Mouse (Mus musculus) 3134 (cell line): Measurements from ENCODE around the gene Pdzd11.

Experiments used
- DNase-seq: peaks from one replicate; pipeline ENCODE4 v3.0.0-alpha.2; 2011; ENCODE audit warnings: low spot score; ENCODE audit not compliant: insufficient read length; ENCODE audit errors: extremely low read depth

Pdzd11 gene

DNA sequence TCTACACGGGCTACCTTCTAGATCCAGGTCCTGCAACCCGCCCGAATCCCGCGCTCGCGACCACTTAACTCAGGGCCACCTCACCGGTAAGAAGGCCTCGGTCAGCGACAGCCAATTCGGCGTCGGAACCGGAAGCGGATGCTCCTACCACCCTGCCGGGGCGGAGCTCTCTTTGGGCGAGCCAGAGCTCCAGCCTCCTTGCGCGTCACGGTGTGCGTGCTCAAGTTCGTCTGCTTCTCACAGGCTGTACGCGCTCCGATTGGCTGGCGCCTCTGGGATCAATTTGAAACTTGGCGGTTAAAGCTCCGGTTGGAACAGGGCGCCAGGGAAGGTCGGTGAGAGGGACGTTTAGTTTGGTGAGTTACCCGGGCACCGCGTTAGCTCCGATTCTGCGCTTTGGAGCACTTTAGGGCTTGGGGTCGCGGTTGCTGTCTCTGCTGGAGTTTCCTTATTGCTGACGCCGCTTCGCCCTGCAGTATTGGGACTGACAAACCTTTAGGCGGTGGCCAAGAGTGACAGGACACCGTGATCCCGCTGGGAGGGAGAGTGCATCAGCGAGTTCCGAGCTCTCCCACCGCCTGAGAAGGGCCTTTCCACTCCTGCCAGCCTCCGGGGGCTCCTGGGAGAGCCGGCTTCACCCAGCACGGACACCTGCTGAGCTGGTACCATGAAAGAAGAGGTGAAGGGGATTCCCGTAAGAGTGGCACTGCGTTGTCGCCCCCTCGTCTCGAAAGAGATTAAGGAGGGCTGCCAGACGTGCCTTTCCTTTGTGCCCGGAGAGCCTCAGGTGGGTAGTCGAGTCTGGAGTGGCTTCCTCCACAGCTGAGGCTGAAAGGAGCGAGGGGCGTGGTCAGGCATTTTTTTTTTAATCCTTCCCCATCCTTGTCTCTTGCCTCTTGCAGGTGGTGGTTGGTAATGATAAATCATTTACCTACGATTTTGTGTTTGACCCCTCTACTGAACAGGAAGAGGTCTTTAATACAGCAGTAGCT is at the start of gene Pdzd11:
Gene Pdzd11 (minus strand): TSS at position 767 of the 992 bp plus-strand sequence.
- peak; percentile 97 for DNase-seq

DNA sequence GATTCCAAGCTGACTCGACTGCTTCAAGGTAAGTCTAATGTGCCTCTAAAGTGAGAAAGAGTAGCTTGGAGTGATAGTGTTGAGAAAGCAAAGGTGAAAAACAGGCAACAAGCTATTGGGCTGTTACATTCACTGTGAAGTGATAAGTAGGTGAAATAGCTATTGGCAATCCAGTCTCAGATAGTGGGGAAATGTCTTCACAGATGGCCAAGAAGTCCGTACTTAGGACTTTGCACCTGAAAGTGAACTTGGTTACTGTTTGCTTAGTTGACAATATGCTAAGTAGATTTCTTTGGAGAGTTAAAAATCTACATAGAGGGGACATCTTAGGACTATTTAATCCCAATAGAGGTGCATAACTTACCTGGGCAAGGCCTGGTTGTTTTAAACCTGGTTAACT is 38.5 kb upstream of the Pdzd11 start:
- no peak for DNase-seq

DNA sequence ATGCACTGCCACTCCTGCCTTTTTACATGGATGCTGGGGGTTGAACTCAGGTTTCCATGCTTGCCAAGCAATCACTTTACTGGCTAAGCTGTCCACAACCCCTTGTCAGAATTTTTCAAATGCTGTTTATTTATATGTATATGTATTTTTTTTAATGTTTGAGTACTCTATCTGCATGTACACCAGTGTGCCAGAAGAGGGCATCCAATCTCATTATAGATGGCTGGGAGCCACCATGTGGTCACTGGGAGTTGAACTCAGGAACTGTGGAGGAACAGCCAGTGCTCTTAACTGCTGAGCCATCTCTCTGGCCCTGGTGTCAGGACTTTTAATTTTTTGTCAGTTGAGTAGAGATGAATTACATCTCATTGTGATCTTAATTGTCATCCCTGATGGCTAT is 26.5 kb upstream of the Pdzd11 start:
- no peak for DNase-seq

DNA sequence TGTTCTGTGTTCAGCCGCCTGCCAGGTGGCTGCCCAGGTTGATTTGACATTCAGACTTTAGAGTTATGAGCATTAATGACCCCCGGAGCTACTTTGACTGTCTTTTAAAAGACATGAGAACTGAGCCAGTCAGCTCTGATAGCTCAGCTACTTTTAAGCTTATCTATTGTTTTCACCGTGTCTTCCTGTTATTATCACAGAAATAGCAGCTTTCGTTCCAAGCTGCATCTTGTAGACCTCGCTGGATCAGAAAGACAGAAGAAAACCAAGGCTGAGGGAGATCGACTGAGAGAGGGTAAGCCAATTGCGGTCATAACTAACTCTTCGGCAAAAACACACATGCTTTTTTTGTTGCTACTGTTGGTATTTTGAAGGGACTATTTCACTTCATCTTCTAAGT is 12.1 kb upstream of the Pdzd11 start:
- DNase-seq = no peak

DNA sequence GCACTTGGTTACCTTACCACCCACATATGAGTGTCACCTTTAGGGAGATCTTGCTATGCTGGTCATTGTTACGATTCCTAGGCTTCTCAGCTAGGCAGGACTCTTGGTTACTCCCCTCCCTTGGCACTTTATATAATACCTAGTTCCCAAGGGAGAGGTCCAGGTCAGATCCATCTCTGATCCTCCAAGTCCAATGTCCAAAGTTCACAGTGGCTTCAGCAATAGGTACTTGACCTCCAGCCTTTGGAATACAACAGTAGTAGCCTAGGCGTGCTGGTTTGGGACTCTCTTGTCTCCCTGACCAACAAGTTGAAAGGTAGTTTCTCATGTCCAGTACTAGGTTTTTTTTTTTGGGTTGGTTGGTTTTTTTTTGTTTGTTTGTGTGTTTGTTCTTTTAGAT is 2.7 kb upstream of the Pdzd11 start:
- no peak for DNase-seq

DNA sequence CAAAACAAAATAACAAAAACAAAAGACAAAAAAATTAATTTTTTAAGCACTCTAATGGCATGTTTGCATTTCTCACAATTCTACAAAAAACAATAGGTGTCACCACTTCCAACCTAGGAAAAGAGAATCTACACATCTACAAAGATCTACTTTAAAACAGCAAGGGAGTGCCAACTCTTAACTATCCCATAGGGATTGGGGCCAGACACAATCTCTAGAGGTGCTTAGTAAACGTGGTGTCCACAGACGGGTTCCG is 894 bp downstream of the Pdzd11 start, which contains the start of gene Kif4:
Gene Kif4 (plus strand): TSS at position 192 of the 256 bp plus-strand sequence.
- DNase-seq = no peak

DNA sequence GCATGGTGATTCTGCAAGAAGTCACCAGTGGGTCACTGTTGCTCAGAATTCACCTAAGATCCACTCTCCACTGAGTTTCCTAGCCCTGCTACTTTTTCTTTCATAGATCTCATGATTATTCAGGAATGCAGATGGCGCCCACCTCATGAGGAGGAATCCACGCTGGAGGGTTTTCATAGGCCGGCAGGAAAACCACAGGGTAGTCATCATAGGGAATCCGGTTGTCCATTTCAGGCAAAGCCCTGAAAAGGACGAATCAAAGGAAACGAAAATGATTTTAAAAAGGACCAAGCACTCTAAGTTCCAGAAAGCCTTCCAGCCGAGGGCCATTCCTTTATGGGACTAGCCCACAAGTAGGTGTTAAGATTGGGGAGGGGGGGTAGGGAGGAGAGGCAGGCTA is 1.2 kb downstream of the Pdzd11 start:
- DNase-seq = peak; percentile 34

DNA sequence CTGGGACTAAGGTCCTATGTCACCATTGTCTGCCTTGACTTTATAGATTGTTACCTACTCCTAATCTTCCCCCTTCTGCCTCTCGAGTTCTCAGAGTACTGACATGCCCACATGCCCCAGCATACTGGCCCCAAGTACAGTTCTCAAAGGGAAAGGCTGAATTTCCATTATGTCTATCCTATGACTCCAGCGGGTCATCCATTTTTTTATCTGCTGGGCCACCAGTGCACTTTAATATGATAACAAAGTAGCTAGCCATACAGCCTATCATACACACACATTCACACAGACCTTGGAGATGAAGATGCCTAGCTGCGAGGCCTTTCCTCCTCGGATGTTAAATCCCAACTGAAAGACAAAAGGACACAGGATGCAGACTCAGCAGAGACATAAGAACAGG is 2.1 kb downstream of the Pdzd11 start:
- no peak for DNase-seq

DNA sequence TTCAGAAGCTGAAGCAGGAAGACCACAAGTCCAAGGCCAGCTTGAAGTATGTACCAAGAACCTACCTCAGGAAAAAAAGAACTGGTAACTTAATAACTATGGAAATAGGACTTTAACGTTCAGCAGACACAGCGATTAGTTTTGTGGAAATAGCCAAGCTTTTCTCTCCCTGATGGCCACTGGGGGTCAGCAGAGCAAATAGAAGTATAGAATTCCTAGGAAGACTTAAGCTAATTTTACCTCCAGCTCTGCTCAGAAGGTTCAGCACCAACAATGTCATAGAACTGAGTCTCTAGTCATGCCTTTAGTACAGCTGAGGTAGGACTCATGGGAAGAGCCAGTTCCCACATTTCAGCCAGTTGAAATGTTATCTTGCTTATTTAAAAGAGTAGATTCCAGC is 5.0 kb downstream of the Pdzd11 start:
- DNase-seq = no peak

DNA sequence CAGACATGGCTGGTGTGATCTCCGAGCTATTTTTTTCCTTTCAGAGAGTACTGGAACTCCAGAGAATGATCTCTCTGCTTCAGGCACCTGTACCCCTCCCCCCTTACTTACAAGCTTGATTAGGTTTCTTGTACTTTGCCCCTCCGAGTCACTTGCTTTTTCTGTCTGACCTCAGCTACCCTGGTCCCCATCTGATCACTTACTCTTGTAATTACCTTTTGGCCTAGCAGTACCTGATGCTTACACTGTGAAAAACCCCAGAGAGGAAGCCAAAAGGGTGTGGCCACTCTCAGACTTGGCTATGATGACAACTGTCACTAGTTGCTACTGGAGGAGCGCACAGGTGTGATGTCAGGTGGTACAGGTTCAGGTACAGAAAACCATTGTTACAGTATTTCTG is 7.9 kb downstream of the Pdzd11 start:
- no peak for DNase-seq

DNA sequence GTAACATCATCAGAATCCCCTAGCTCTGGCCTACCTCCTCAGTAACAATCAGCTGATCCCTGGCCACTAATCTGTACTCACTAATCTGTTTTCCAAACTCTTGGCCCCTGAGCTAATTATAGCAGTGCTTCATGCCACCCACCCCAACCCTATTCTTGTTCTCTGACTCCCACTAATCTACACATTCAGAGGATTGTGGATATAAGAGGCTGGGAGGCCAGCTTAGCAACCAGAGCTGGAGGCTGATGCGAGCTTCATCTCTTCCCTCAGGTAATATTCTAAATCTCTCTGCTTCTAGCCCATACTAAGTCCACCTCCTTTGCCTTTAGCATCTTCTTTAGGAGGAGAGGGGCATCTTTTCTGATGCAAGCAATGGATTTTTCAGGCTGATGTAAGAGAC is 21.1 kb downstream of the Pdzd11 start, which contains the start of gene Arr3:
Gene Arr3 (plus strand): TSS at position 184 of the 400 bp plus-strand sequence.
- DNase-seq = no peak

DNA sequence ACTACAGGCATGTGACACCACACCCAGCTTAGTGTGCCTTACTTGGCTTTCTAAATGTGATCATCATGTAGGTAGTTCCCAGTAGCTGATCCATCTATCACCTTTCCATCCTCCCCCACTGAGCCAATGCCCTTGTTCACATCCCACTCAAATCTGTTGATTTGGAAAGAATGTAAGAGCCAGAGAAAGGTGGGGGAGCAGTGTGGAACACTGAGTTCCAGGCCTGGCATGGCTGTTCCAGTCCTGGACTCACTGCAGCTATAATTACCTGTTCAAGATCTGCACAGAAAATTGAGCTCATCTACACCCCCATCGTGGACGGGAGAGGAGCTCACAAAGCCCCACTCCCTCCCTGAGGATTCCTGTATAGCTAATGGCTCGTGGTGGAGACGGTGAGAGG is 26.6 kb downstream of the Pdzd11 start:
- DNase-seq = no peak

DNA sequence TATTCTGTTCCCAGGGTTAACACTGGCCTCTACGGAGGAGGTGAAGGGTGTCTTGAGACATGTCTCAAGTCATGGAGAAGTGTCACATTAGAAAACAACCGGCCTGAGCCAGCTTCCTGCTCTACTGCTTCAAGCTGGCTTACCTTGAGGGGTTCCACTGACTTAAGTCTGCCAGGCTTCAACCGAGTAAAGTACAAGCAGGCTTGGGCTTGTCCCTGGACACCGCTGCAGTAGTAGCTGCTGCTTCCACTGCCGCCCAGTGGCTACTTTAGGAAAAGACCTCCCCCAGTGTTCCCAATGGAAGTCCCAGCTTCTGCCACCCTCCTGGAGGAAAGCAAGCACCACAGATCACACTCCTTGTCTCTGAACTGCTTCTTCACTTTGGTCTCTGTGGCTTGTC is 28.9 kb downstream of the Pdzd11 start:
- peak; percentile 2 for DNase-seq

DNA sequence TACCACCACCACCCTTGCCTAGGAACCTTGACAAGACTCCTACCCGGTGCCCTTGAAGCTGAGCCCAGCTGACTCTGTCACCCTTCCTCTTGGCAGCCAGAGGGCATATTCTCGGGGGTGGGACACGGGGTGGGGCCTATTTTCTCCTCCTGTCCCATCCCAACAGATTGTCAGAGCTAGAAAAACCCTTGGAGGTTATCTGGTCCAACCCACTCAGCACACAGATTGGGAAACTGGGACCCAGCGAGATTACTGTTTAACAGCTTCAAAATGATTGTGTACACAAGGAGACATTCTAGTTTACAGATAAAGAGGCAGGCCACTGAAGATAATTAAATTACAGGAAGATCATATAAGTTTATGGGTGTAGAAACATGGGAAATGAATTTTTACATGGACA is 31.6 kb downstream of the Pdzd11 start, which contains the start of gene P2ry4:
Gene P2ry4 (minus strand): TSS at position 79 of the 400 bp plus-strand sequence.
- no peak for DNase-seq
